Mouse (Mus musculus) left cerebral cortex, adult 18-20 months (tissue): ENCODE data around the gene Mast2. TPM values are rescaled to one million over a fixed set of nuclear protein-coding genes. Genes with fewer than 3 reads are reported as not detected.

Experiments
- DNase-seq, 2 experiments: peaks; one replicate each; pipeline ENCODE4 v3.0.0; 2021 to 2022; ENCODE audit warnings: low spot score in 2 of 2, mixed read lengths in 1 of 2
- total RNA-seq, 2 experiments: library from RNA; stranded (reverse); gene quantifications; 2 replicates each; pipeline ENCODE4 v1.2.3; 2021

Gene Mast2
- total RNA-seq, 2 experiments from 2014 or later: 108 to 112 TPM

- no peak for DNase-seq
These were observed 51.0 kb downstream of the Mast2 start for GRCm38 (mm10) chr4:116412993-116413392.

- no peak for DNase-seq
These were observed 52.6 kb downstream of the Mast2 start for GRCm38 (mm10) chr4:116411401-116411800.

GRCm38 (mm10) chr4:116406668-116407067, 57.3 kb downstream of the Mast2 start:
- DNase-seq: no peak

- peak in 1 of 2 experiments; percentile 27 for DNase-seq
These were observed 58.0 kb downstream of the Mast2 start for GRCm38 (mm10) chr4:116405955-116406351.

- DNase-seq: no peak
These were observed 58.6 kb downstream of the Mast2 start for GRCm38 (mm10) chr4:116405276-116405954.

GRCm38 (mm10) chr4:116403884-116404283, 60.1 kb downstream of the Mast2 start:
- DNase-seq: peak; percentile 19 to 27

- no peak for DNase-seq
These were observed 61.3 kb downstream of the Mast2 start for GRCm38 (mm10) chr4:116402708-116403107.

- no peak for DNase-seq
These were observed 65.9 kb downstream of the Mast2 start for GRCm38 (mm10) chr4:116398051-116398450.

GRCm38 (mm10) chr4:116377973-116378667, 85.9 kb downstream of the Mast2 start:
- DNase-seq: no peak

GRCm38 (mm10) chr4:116371676-116372075, 92.3 kb downstream of the Mast2 start:
- DNase-seq: peak; percentile 36 to 61

- no peak for DNase-seq
These were observed 105.9 kb downstream of the Mast2 start for GRCm38 (mm10) chr4:116358099-116358498.

- DNase-seq: no peak
These were observed 111.1 kb downstream of the Mast2 start for GRCm38 (mm10) chr4:116352919-116353318.

- DNase-seq: no peak
These were observed 111.5 kb downstream of the Mast2 start for GRCm38 (mm10) chr4:116352496-116352895.

GRCm38 (mm10) chr4:116342119-116342518, 121.9 kb downstream of the Mast2 start:
- DNase-seq: peak; percentile 55 to 66

GRCm38 (mm10) chr4:116336294-116336693, 127.7 kb downstream of the Mast2 start:
- DNase-seq: no peak

- DNase-seq: no peak
These were observed 134.7 kb downstream of the Mast2 start for GRCm38 (mm10) chr4:116329256-116329655.

- no peak for DNase-seq
These were observed 141.9 kb downstream of the Mast2 start for GRCm38 (mm10) chr4:116322127-116322526.

GRCm38 (mm10) chr4:116317575-116317974, 146.4 kb downstream of the Mast2 start:
- DNase-seq: no peak

- no peak for DNase-seq
These were observed 159.4 kb downstream of the Mast2 start for GRCm38 (mm10) chr4:116304551-116304950.

GRCm38 (mm10) chr4:116300878-116301355, 163.1 kb downstream of the Mast2 start:
- DNase-seq: no peak

- DNase-seq: no peak
These were observed 170.7 kb downstream of the Mast2 start for GRCm38 (mm10) chr4:116293296-116293695.

- peak; percentile 55 to 66 for DNase-seq
These were observed 172.4 kb downstream of the Mast2 start for GRCm38 (mm10) chr4:116291561-116291960.
